Mouse (Mus musculus): ENCODE results near the gene Gm10037.

DNA sequence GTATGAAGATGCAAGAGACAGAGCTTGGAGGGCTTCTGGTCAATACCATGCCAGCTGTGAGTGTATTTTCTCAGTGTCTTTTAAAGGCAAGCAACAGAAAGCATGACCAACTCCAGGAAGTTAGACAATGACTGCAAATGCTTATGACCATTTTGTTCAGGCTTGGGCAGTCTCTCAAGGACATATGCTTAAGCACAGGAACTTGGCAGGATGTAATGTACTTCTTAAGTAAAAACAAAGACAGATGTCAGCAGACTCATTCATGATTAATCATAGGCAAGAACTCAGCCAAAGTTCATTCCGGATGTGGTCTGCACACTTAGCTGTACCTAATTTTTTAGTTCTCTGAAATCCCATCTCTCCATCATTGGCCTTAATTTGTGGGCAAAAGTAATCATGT is 12.3 kb upstream of the Gm10037 start:
- no peak for TF ChIP-seq CTCF (IDR thresholded peaks at IDR 0.05; ENCODE audit: low read depth)
- TF ChIP-seq EP300 (IDR thresholded peaks at IDR 0.05; ENCODE audit: low read depth): no peak

Data from liver, postnatal 0 days (tissue).